ENCODE assay signal across 8 mouse cellular contexts in genomic region chr3:27631112-27631511, GRCm38 (mm10).
DNase-seq lines count a peak whose midpoint lies in the region; ATAC-seq and TF ChIP-seq lines count a peak whose summit lies in the region.

No protein-coding gene starts in this region.

- H3K9ac ChIP-seq in forebrain, postnatal 0 days, result no peak overlapping the region

- H3K4me1 ChIP-seq in forebrain, postnatal 0 days (ENCODE audit: insufficient read depth), result no peaks in the 10 kb centered on the region

- ATAC-seq in forebrain, postnatal 0 days, result peak; percentile 85

- H3K4me2 ChIP-seq in forebrain, postnatal 0 days (ENCODE audit: low read depth), result no peak overlapping the region

- H3K27ac ChIP-seq in forebrain, postnatal 0 days (ENCODE audit: low read depth, low read length), result no peak overlapping the region

- no peaks in the 10 kb centered on the region for H3K27me3 ChIP-seq in forebrain, postnatal 0 days (ENCODE audit: insufficient read depth, low read length)

- H3K36me3 ChIP-seq in forebrain, postnatal 0 days (ENCODE audit: insufficient read depth), result peaks cover 3% of the 10 kb centered on the region; the same call in 1 of the 2 replicates

- H3K9me3 ChIP-seq in forebrain, postnatal 0 days (ENCODE audit: low read length), result no peaks in the 10 kb centered on the region

- WGBS in forebrain, postnatal 0 days, result 51% methylated on average over 7 of the region's 7 CpGs

- TF ChIP-seq CTCF in forebrain, postnatal 0 days (IDR thresholded peaks at IDR 0.05; ENCODE audit: low read depth), result no peak

- peak; percentile 33 for DNase-seq in embryo, embryonic 10.5 days (ENCODE audit: low spot score)
- DNase-seq in embryo, embryonic 9.5 days (ENCODE audit: extremely low spot score), result no peak
- DNase-seq in 3T3-L1 (ENCODE audit: low read depth, low spot score), result peak; percentile 86
- DNase-seq in forebrain, postnatal 0 days, result no peak
- peak; percentile 79 for DNase-seq in heart, postnatal 4 days
- peak; percentile 85 for DNase-seq in skeletal muscle tissue, adult 2 months (ENCODE audit: low read depth, low spot score)
- no peak for DNase-seq in right cerebral cortex, postnatal 10 days (ENCODE audit: low spot score in 2 of 2)
- DNase-seq in cerebellum, adult 11-12 months, result no peak

- no peak overlapping the region for H3K4me3 ChIP-seq in forebrain, postnatal 0 days (ENCODE audit: low read depth, low read length)

Comparison
In these comparisons a context has a peak if more than half of its experiments do, and no peak if none do; other contexts are left out.
1. DNase-seq: peak in embryo, embryonic 10.5 days (single experiment), 3T3-L1 (single experiment), heart, postnatal 4 days (single experiment) and skeletal muscle tissue, adult 2 months (single experiment); none in embryo, embryonic 9.5 days (single experiment), forebrain, postnatal 0 days (single experiment), right cerebral cortex, postnatal 10 days (0 of 2) and cerebellum, adult 11-12 months (single experiment).